Mouse (Mus musculus) thymus, adult 2 months (tissue): ENCODE data around the gene Cd302. TPM values are rescaled to one million over a fixed set of nuclear protein-coding genes. Genes with fewer than 3 reads are reported as not detected.
A peak's percentile ranks its signal among the peaks of the same experiment; 100 is the strongest.

Experiments used
- DNase-seq: peaks from one replicate; pipeline ENCODE4 v3.0.0; 2021
- H3K27ac ChIP-seq: fragments of 200-500 bp; 2 replicates; pipeline ENCODE4 v1.5.1; 2012; ENCODE audit warnings: low read length, control low read depth; ENCODE audit not compliant: control insufficient read depth, insufficient read depth
- H3K27me3 ChIP-seq: fragments of 200-500 bp; 2 replicates; pipeline ENCODE4 v1.6.1; 2012; ENCODE audit warnings: mild to moderate bottlenecking, low read length, moderate library complexity, mixed read lengths; ENCODE audit not compliant: control insufficient read depth, insufficient read depth
- H3K36me3 ChIP-seq: fragments of 200-500 bp; 2 replicates; pipeline ENCODE4 v1.6.1; 2012; ENCODE audit warnings: mild to moderate bottlenecking, low read length, moderate library complexity; ENCODE audit not compliant: control insufficient read depth, insufficient read depth
- H3K4me1 ChIP-seq: fragments of 200-500 bp; replicated peaks from 2 replicates; pipeline ENCODE4 v1.6.1; 2012; ENCODE audit warnings: low read length; ENCODE audit not compliant: control insufficient read depth, insufficient read depth
- H3K4me3 ChIP-seq: fragments of 200-500 bp; 2 replicates; pipeline ENCODE4 v1.5.1; 2012; ENCODE audit warnings: mild to moderate bottlenecking, low read length, control low read depth, moderate library complexity; ENCODE audit not compliant: control insufficient read depth, insufficient read depth
- CTCF ChIP-seq: fragments of 200-500 bp; IDR thresholded peaks from 2 replicates; pipeline ENCODE4 v1.5.1; 2012; ENCODE audit warnings: mild to moderate bottlenecking, control low read depth, low read length, moderate library complexity, borderline replicate concordance; ENCODE audit not compliant: control insufficient read depth, poor library complexity, insufficient read depth; ENCODE audit errors: extremely low read depth
- POLR2A ChIP-seq: fragments of 200-500 bp; IDR thresholded peaks from 2 replicates; pipeline ENCODE4 v1.6.1; 2012; ENCODE audit warnings: mild to moderate bottlenecking, low read length, control low read depth, moderate library complexity; ENCODE audit not compliant: control insufficient read depth, poor library complexity, insufficient read depth; ENCODE audit errors: extremely low read depth
- WGBS: fragments of 180-500 bp; shearing (Covaris S2); methylation state at CpG from one replicate; pipeline ENCODE4 v1.1.7; 2018; 5-methylcytosine and 5-hydroxymethylcytosine counted together
- polyA plus RNA-seq: library from polyadenylated mRNA; depleted of rRNA; stranded (reverse); fragments of >200 nt; gene quantifications from 2 replicates; pipeline ENCODE4 v1.2.3, GENCODE M21; 2012

The Cd302 gene
- polyA plus RNA-seq, 1 experiment, result 5.8 TPM

GRCm38 (mm10) chr2:60283751-60284466, 379 bp downstream of the Cd302 start:
- Histone ChIP-seq H3K4me3 (peak overlapping the region; percentile 43), H3K36me3 (no peaks in the 10 kb centered on the region), H3K27ac (no peak overlapping the region), H3K4me1 (peaks cover 7% of the 10 kb centered on the region; the same call in 1 of the 2 replicates), H3K27me3 (peaks cover 6% of the 10 kb centered on the region; the same call in 1 of the 2 replicates)
- 2% methylated on average over 42 of the region's 42 CpGs for WGBS
- DNase-seq, result peak; percentile 64
- TF ChIP-seq CTCF (no peak), POLR2A (no peak)

GRCm38 (mm10) chr2:60283208-60283750, 1.0 kb downstream of the Cd302 start:
- H3K27me3 ChIP-seq, result peaks cover 6% of the 10 kb centered on the region; the same call in 1 of the 2 replicates
- 59% methylated on average over 9 of the region's 9 CpGs for WGBS
- no peaks in the 10 kb centered on the region for H3K36me3 ChIP-seq
- peaks cover 9% of the 10 kb centered on the region for H3K4me1 ChIP-seq
- TF ChIP-seq CTCF (no peak), POLR2A (no peak)
- H3K4me3 ChIP-seq, result peak overlapping the region; percentile 43; the same call in 1 of the 2 replicates
- H3K27ac ChIP-seq, result no peak overlapping the region
- DNase-seq, result no peak

- H3K27me3 ChIP-seq, result peaks cover 6% of the 10 kb centered on the region; the same call in 1 of the 2 replicates
- no peak for DNase-seq
- TF ChIP-seq POLR2A (no peak), CTCF (no peak)
- no peak overlapping the region for H3K4me3 ChIP-seq
- 91% methylated on average over 4 of the region's 4 CpGs for WGBS
- no peaks in the 10 kb centered on the region for H3K36me3 ChIP-seq
- H3K27ac ChIP-seq, result no peak overlapping the region
- peaks cover 13% of the 10 kb centered on the region for H3K4me1 ChIP-seq
Measured at GRCm38 (mm10) chr2:60282625-60283024, 1.7 kb downstream of the Cd302 start.

GRCm38 (mm10) chr2:60278627-60279026, 5.7 kb downstream of the Cd302 start:
- no peak for TF ChIP-seq POLR2A
- no peak for TF ChIP-seq CTCF
- WGBS, result 7% methylated on average over 4 of the region's 4 CpGs
- no peak overlapping the region for H3K4me3 ChIP-seq
- H3K27ac ChIP-seq, result no peak overlapping the region
- peaks cover 8% of the 10 kb centered on the region for H3K4me1 ChIP-seq
- no peaks in the 10 kb centered on the region for H3K36me3 ChIP-seq
- H3K27me3 ChIP-seq, result peaks cover 3% of the 10 kb centered on the region; the same call in 1 of the 2 replicates
- peak; percentile 14 for DNase-seq

GRCm38 (mm10) chr2:60269856-60270479, 14.3 kb downstream of the Cd302 start:
- H3K27me3 ChIP-seq, result no peaks in the 10 kb centered on the region
- TF ChIP-seq POLR2A, result no peak
- no peak for TF ChIP-seq CTCF
- no peaks in the 10 kb centered on the region for H3K36me3 ChIP-seq
- 98% methylated on average over 14 of the region's 14 CpGs for WGBS
- H3K27ac ChIP-seq, result no peak overlapping the region
- H3K4me3 ChIP-seq, result no peak overlapping the region
- H3K4me1 ChIP-seq, result no peaks in the 10 kb centered on the region
- no peak for DNase-seq

GRCm38 (mm10) chr2:60267567-60267966, 16.7 kb downstream of the Cd302 start:
- TF ChIP-seq POLR2A, result no peak
- TF ChIP-seq CTCF, result no peak
- Histone ChIP-seq H3K27me3 (no peaks in the 10 kb centered on the region), H3K4me1 (no peaks in the 10 kb centered on the region), H3K4me3 (no peak overlapping the region), H3K36me3 (no peaks in the 10 kb centered on the region), H3K27ac (no peak overlapping the region)
- WGBS, result 93% methylated on average over 1 of the region's 1 CpGs
- no peak for DNase-seq
